Mouse (Mus musculus) stomach, embryonic 16.5 days (tissue): Measurements from ENCODE around the gene Gm5108. TPM values are rescaled to one million over a fixed set of nuclear protein-coding genes. Genes with fewer than 3 reads are reported as not detected.

ENCODE experiments used
- ATAC-seq: fragments of 200-750 bp; cut with Nextera tagmentation; 2 replicates; pipeline ENCODE4 v1.8.0; 2017; ENCODE audit warnings: moderate number of reproducible peaks, moderate TSS enrichment; ENCODE audit not compliant: insufficient read depth, low FRiP score
- H3K27ac ChIP-seq: fragments of 300-500 bp; sonication (generic); 2 replicates; pipeline ENCODE4 v1.5.1; 2014; ENCODE audit warnings: low read length
- H3K27me3 ChIP-seq: fragments of 300-500 bp; sonication (generic); 2 replicates; pipeline ENCODE4 v1.6.1; 2014; ENCODE audit warnings: low read length, control low read depth, mixed read lengths; ENCODE audit not compliant: control insufficient read depth, insufficient read depth
- H3K36me3 ChIP-seq: fragments of 300-500 bp; sonication (generic); 2 replicates; pipeline ENCODE4 v1.6.1; 2014; ENCODE audit warnings: low read length; ENCODE audit not compliant: control insufficient read depth, insufficient read depth
- H3K4me1 ChIP-seq: fragments of 300-500 bp; sonication (generic); 2 replicates; pipeline ENCODE4 v1.6.1; 2014; ENCODE audit warnings: low read length, control low read depth, mixed read lengths; ENCODE audit not compliant: control insufficient read depth, insufficient read depth
- H3K4me2 ChIP-seq: fragments of 300-500 bp; sonication (generic); 2 replicates; pipeline ENCODE4 v1.6.1; 2014; ENCODE audit warnings: low read depth, low read length, mixed read lengths
- H3K4me3 ChIP-seq: fragments of 300-500 bp; sonication (generic); replicated peaks from 2 replicates; pipeline ENCODE4 v1.5.1; 2014; ENCODE audit warnings: mild to moderate bottlenecking, low read length
- H3K9ac ChIP-seq: fragments of 300-500 bp; sonication (generic); 2 replicates; pipeline ENCODE4 v1.6.1; 2014; ENCODE audit warnings: low read length
- H3K9me3 ChIP-seq: fragments of 300-500 bp; sonication (generic); replicated peaks from 2 replicates; pipeline ENCODE4 v1.6.1; 2016; ENCODE audit warnings: low read length, control low read depth; ENCODE audit not compliant: control insufficient read depth
- WGBS: fragments of 180-500 bp; shearing (Covaris S2); extraction: QIAGEN DNeasy Blood & Tissue Kit; methylation state at CpG from one replicate; pipeline ENCODE4 v1.1.7; 2014; 5-methylcytosine and 5-hydroxymethylcytosine counted together
- polyA plus RNA-seq: library from polyadenylated mRNA; unstranded; fragments of >200 nt; fragmentation: Nextera tagmentation; extraction: Ambion mirVana; gene quantifications from 2 replicates; pipeline ENCODE4 v1.2.1, GENCODE M21; 2015

Gm5108 gene
- polyA plus RNA-seq = not detected in 2 replicates

DNA sequence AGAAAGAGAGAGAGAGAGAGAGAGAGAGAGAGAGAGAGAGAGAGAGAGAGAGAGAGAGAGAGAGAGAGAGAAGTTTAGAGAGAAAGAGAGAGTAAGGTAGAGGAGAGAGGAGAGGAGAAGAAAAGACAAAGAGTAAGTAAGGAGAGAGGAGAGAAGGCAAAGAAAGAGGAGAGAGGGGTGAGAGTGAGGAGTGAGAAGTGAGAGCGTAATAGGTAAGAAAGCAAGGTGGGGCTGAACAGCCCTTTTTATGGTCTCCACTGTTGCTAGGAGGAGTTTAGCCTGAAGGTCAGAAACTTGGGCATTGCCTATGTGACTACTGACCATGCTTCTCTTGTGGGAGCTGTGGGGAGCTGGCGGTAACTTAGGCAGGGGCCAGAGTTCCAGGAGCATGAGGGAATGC is at the start of gene Gm5108:
TSS of gene Gm5108 (plus strand) at position 301 of the 400 bp plus-strand sequence.
- ATAC-seq = no peak
- no peaks in the 10 kb centered on the region for H3K4me1 ChIP-seq
- 0 out of 2 replicates have a peak, but pooled peaks cover 4% of the 10 kb centered on the region for H3K9me3 ChIP-seq
- no peak within 1 kb of the TSS for H3K9ac ChIP-seq
- H3K4me2 ChIP-seq = no peak within 1 kb of the TSS
- no peak within 1 kb of the TSS for H3K27ac ChIP-seq
- no peaks in the 10 kb centered on the region for H3K27me3 ChIP-seq
- WGBS = 74% methylated on average over 2 of the region's 2 CpGs
- H3K36me3 ChIP-seq = no peaks in the 10 kb centered on the region
- H3K4me3 ChIP-seq = no peak within 1 kb of the TSS

- Histone ChIP-seq H3K36me3 (no peaks in the 10 kb centered on the region), H3K27ac (no peak overlapping the region), H3K4me3 (no peak overlapping the region), H3K9me3 (no peaks in the 10 kb centered on the region), H3K4me2 (no peak overlapping the region), H3K4me1 (no peaks in the 10 kb centered on the region), H3K9ac (no peak overlapping the region), H3K27me3 (no peaks in the 10 kb centered on the region)
- ATAC-seq = no peak
- whole genome bisulfite sequencing = 86% methylated on average over 1 of the region's 1 CpGs
These were observed 42.5 kb upstream of the Gm5108 start for GRCm38 (mm10) chr5:67898921-67899320.

GRCm38 (mm10) chr5:67904555-67904954 is 36.9 kb upstream of the Gm5108 start:
- Histone ChIP-seq H3K4me1 (no peaks in the 10 kb centered on the region), H3K9me3 (no peaks in the 10 kb centered on the region), H3K36me3 (no peaks in the 10 kb centered on the region), H3K4me3 (no peak overlapping the region), H3K9ac (no peak overlapping the region), H3K4me2 (no peak overlapping the region), H3K27me3 (no peaks in the 10 kb centered on the region), H3K27ac (no peak overlapping the region)
- ATAC-seq = no peak
- 49% methylated on average over 2 of the region's 2 CpGs for WGBS

GRCm38 (mm10) chr5:67930584-67930983 is 10.9 kb upstream of the Gm5108 start:
- Histone ChIP-seq H3K4me2 (no peak overlapping the region), H3K4me3 (no peak overlapping the region), H3K27me3 (no peaks in the 10 kb centered on the region), H3K4me1 (no peaks in the 10 kb centered on the region; the same call in 1 of the 2 replicates), H3K27ac (no peak overlapping the region), H3K9me3 (no peaks in the 10 kb centered on the region), H3K9ac (no peak overlapping the region), H3K36me3 (no peaks in the 10 kb centered on the region)
- 44% methylated on average over 4 of the region's 4 CpGs for WGBS
- ATAC-seq = no peak

- no peaks in the 10 kb centered on the region for H3K27me3 ChIP-seq
- no peaks in the 10 kb centered on the region; the same call in 1 of the 2 replicates for H3K4me1 ChIP-seq
- 37% methylated on average over 2 of the region's 2 CpGs for WGBS
- no peaks in the 10 kb centered on the region for H3K9me3 ChIP-seq
- H3K4me2 ChIP-seq = no peak overlapping the region
- H3K36me3 ChIP-seq = no peaks in the 10 kb centered on the region
- peak; percentile 74 for ATAC-seq
- no peak overlapping the region for H3K27ac ChIP-seq
- H3K4me3 ChIP-seq = no peak overlapping the region
- H3K9ac ChIP-seq = no peak overlapping the region
These were observed 9.8 kb upstream of the Gm5108 start for GRCm38 (mm10) chr5:67931623-67932022.

DNA sequence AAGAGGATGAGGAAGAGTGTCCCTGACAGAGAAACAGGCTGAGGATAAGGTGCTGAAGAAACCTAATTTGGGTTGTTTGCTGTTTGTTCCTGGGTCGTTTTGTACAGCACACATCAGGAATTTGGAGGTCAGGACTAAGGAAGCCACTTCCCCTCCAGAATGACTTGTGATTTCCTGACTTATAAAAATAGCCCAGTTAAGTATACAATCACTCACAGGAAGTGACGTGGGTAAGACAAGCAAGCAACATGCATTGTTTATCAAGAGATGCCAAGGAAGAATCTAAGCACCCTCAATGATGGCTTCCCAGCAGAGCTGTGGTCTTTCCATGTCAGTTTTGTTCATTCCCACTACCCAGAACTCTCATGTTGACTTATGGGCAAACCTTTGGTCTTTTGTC is 1.7 kb downstream of the Gm5108 start:
- 32% methylated on average over 2 of the region's 2 CpGs for WGBS
- Histone ChIP-seq H3K4me1 (no peaks in the 10 kb centered on the region), H3K27me3 (no peaks in the 10 kb centered on the region), H3K36me3 (no peaks in the 10 kb centered on the region), H3K4me2 (no peak overlapping the region), H3K9ac (no peak overlapping the region), H3K9me3 (0 out of 2 replicates have a peak, but pooled peaks cover 4% of the 10 kb centered on the region), H3K27ac (no peak overlapping the region), H3K4me3 (no peak overlapping the region)
- ATAC-seq = no peak

DNA sequence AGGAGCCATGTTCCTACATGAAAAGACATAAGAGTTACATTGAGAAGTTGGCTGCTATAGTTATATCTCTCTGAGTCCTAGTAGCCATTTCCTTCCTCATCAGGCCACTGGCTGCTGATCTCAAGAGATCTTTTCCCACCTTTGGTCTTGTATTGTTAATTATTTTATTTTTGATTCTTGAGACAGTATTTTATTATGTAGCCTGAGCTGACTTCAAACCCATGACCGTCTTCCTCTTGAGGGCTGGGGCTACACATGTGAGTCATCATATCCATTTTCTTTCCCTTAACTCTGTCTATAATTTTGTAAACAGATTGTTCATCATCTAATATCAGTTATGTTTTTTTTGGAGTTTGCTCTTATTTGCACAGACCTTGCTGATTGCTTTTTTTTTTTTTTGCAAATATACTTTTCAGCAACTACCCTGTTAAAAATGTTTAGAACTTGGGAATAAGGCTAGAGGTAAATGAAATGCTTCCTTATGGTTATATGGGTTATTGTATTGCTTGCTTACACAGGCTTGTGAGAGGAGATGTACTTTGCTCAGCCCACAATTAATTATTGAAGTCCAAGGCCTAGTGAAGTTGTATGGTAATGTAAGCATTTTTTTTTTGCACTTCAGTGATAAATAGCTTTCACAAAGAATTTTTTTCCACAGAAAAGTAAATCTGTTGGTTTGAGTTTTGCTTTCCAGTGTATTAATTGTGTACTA is 2.8 kb downstream of the Gm5108 start:
- Histone ChIP-seq H3K4me1 (no peaks in the 10 kb centered on the region), H3K4me2 (no peak overlapping the region), H3K27ac (no peak overlapping the region), H3K9ac (no peak overlapping the region), H3K27me3 (no peaks in the 10 kb centered on the region), H3K36me3 (no peaks in the 10 kb centered on the region), H3K9me3 (0 out of 2 replicates have a peak, but pooled peaks cover 4% of the 10 kb centered on the region), H3K4me3 (no peak overlapping the region)
- WGBS = 75% methylated on average over 1 of the region's 1 CpGs
- no peak for ATAC-seq

DNA sequence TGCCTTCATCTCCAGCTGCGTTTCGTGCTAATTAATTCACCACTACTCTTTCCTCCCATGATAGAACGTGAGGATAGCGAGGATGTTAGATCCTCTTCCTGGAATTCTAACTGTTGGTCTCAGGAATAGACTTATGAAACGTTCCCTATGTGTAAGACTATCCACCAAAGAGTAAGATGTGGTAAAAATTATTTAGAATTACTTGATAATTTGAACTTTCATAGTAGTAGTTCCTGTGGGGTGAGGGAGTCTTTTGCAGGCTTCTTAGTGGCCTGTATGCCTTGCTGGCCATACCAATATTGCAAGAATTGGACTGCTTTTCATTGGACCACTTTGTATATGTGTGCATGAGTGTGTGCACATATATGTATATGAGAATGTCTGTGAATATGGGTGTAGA is 4.9 kb downstream of the Gm5108 start, which contains the start of gene Gm21905:
TSS of gene Gm21905 (minus strand) at position 101 of the 400 bp plus-strand sequence.
- H3K4me1 ChIP-seq = no peaks in the 10 kb centered on the region
- no peak within 1 kb of the TSS for H3K27ac ChIP-seq
- no peaks in the 10 kb centered on the region for H3K36me3 ChIP-seq
- ATAC-seq = no peak
- 0 out of 2 replicates have a peak, but pooled peaks cover 4% of the 10 kb centered on the region for H3K9me3 ChIP-seq
- 68% methylated on average over 5 of the region's 5 CpGs for WGBS
- H3K9ac ChIP-seq = no peak within 1 kb of the TSS
- no peak within 1 kb of the TSS for H3K4me3 ChIP-seq
- no peak within 1 kb of the TSS for H3K4me2 ChIP-seq
- H3K27me3 ChIP-seq = no peaks in the 10 kb centered on the region

- H3K27ac ChIP-seq = no peak overlapping the region
- H3K4me1 ChIP-seq = no peaks in the 10 kb centered on the region
- H3K4me3 ChIP-seq = no peak overlapping the region
- H3K36me3 ChIP-seq = no peaks in the 10 kb centered on the region
- no peak for ATAC-seq
- no peak overlapping the region for H3K9ac ChIP-seq
- no peak overlapping the region for H3K4me2 ChIP-seq
- H3K27me3 ChIP-seq = no peaks in the 10 kb centered on the region
- H3K9me3 ChIP-seq = 0 out of 2 replicates have a peak, but pooled peaks cover 4% of the 10 kb centered on the region
These were observed 5.5 kb downstream of the Gm5108 start for GRCm38 (mm10) chr5:67947006-67947405.
